In genomic region chr8:66436804-66437203, GRCm38 (mm10) we compare ENCODE assay signal across 18 mouse cellular contexts. TPM values are rescaled to one million over a fixed set of nuclear protein-coding genes. Genes with fewer than 3 reads are reported as not detected.
DNase-seq lines count a peak whose midpoint lies in the region; ATAC-seq lines count a peak whose summit lies in the region.
"Had no signal": no experiment of that assay in that cellular context is flagged by ENCODE, and none has a peak within 500 bp of the region (broad histone marks: within the 10 kb centered on the region; RNA-seq: fewer than 3 reads in every experiment).

No protein-coding gene starts in this region.

- WGBS in hindbrain, embryonic 12.5 days, result 90% methylated on average over 1 of the region's 1 CpGs

- no peak overlapping the region for H3K9ac ChIP-seq in hindbrain, embryonic 12.5 days
- H3K9ac ChIP-seq: embryonic facial prominence, embryonic 12.5 days; forebrain, embryonic 15.5 days; heart, embryonic 15.5 days; hindbrain, embryonic 14.5 days had no signal

- ATAC-seq in granulocyte monocyte progenitor cell, adult 5-6 weeks (replicated peaks; ENCODE audit: poor library complexity, severe bottlenecking), result peak; percentile 62
- ATAC-seq in megakaryocyte, adult 5-6 weeks (ENCODE audit: poor library complexity, severe bottlenecking), result peak; percentile 77
- no peak for ATAC-seq in hindbrain, embryonic 12.5 days (ENCODE audit: low FRiP score)
- ATAC-seq: forebrain, embryonic 15.5 days had no signal

- no peaks in the 10 kb centered on the region for H3K9me3 ChIP-seq in hindbrain, embryonic 12.5 days (replicated peaks)
- H3K9me3 ChIP-seq: embryonic facial prominence, embryonic 12.5 days; forebrain, embryonic 15.5 days; heart, embryonic 15.5 days had no signal

- no peak overlapping the region for H3K27ac ChIP-seq in hindbrain, embryonic 12.5 days
- H3K27ac ChIP-seq: embryonic facial prominence, embryonic 12.5 days; forebrain, embryonic 15.5 days; heart, adult 2 months; heart, embryonic 15.5 days; hindbrain, embryonic 14.5 days had no signal

- H3K36me3 ChIP-seq in hindbrain, embryonic 12.5 days, result no peaks in the 10 kb centered on the region
- H3K36me3 ChIP-seq: embryonic facial prominence, embryonic 12.5 days; forebrain, embryonic 15.5 days; heart, embryonic 15.5 days had no signal

- H3K4me2 ChIP-seq in hindbrain, embryonic 12.5 days (replicated peaks), result no peak overlapping the region
- H3K4me2 ChIP-seq: embryonic facial prominence, embryonic 12.5 days; forebrain, embryonic 15.5 days; heart, embryonic 11.5 days; heart, embryonic 15.5 days; hindbrain, embryonic 14.5 days had no signal

- DNase-seq in lung, postnatal 25 days (ENCODE audit: low spot score), result peak; percentile 9
- no peak for DNase-seq in lung, postnatal 14 days
- no peak for DNase-seq in thymus, postnatal 0 days (ENCODE audit: low spot score)
- DNase-seq: adrenal gland, adult 2 months; adrenal gland, postnatal 36 days; cerebellum, adult 11 months; cerebellum, adult 8-10 months; cerebellum, postnatal 25 days; heart, adult 2 months; heart, postnatal 14 days had no signal

- no peaks in the 10 kb centered on the region for H3K4me1 ChIP-seq in hindbrain, embryonic 12.5 days
- H3K4me1 ChIP-seq: embryonic facial prominence, embryonic 12.5 days; forebrain, embryonic 15.5 days; heart, embryonic 15.5 days had no signal

- H3K4me3 ChIP-seq in hindbrain, embryonic 12.5 days, result no peak overlapping the region
- H3K4me3 ChIP-seq: embryonic facial prominence, embryonic 12.5 days; forebrain, embryonic 15.5 days; heart, adult 2 months; heart, embryonic 15.5 days had no signal

- H3K27me3 ChIP-seq in hindbrain, embryonic 12.5 days, result no peaks in the 10 kb centered on the region
- H3K27me3 ChIP-seq: embryonic facial prominence, embryonic 12.5 days; forebrain, embryonic 15.5 days; heart, embryonic 15.5 days had no signal

RNA-seq across cellular contexts. Expression of gene Tma16, which starts 49.5 kb away (rescaled TPM):
- 25.6 and 30.7 TPM in 2 replicates for total RNA-seq in granulocyte monocyte progenitor cell, adult 5-6 weeks (2014; fragmentation: Nextera tagmentation)
- total RNA-seq in granulocyte monocyte progenitor cell, adult 5-6 weeks (2017), result 47.9 and 55.5 TPM in 2 replicates
- total RNA-seq in megakaryocyte, adult 5-6 weeks (2015), result 4.0 and 4.2 TPM in 2 replicates
- total RNA-seq in megakaryocyte, adult 5-6 weeks (2017), result 7.9 and 8.7 TPM in 2 replicates
- polyA plus RNA-seq in hindbrain, embryonic 12.5 days (2016; fragmentation: Nextera tagmentation; extraction: Ambion mirVana), result 13.4 and 15.3 TPM in 2 replicates
- 10.4 and 11.5 TPM in 2 replicates for polyA plus RNA-seq in thymus, postnatal 0 days (2015; fragmentation: Nextera tagmentation; extraction: Ambion mirVana)
